Mouse (Mus musculus): ENCODE measurements around the gene Galnt17. TPM values are rescaled to one million over a fixed set of nuclear protein-coding genes. Genes with fewer than 3 reads are reported as not detected.
A peak's percentile ranks its signal among the peaks of the same experiment; 100 is the strongest.

Galnt17 gene
- polyA plus RNA-seq, 1 experiment = 0.08 TPM

DNA sequence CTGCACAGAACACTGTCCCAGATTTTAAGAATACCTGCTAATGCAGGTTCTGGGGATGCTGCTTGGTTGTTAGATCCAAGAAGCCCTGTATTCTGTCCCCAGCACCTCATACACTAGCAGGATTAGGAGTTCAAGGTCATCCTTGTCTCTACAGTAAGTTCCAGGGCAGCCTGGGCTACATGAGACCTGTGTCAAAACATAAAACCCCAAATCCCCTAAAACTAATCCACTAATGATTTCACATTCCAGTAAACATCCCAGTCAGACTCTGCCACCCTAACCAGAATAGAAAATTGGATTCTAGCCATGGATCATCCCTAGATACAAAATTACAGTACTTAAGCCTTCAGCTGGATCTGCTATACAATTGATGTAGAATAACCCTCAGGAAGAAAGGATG lies 123.7 kb downstream of the Galnt17 start:
- no peak for TF ChIP-seq TCF12 (IDR thresholded peaks at IDR 0.05; ENCODE audit: insufficient read depth, poor library complexity, severe bottlenecking)
- TF ChIP-seq USF1 (IDR thresholded peaks at IDR 0.05; ENCODE audit: low read depth) = no peak
- TF ChIP-seq SRF (IDR thresholded peaks at IDR 0.05; ENCODE audit: control insufficient read depth, insufficient read length, low read depth) = no peak
- TF ChIP-seq TCF3 (IDR thresholded peaks at IDR 0.05; ENCODE audit: insufficient read length, low read depth) = no peak
- TF ChIP-seq MYOG (IDR thresholded peaks at IDR 0.05; ENCODE audit: control insufficient read depth in 1 of 3, insufficient read depth in 1 of 3, insufficient read length in 2 of 3, low read depth in 2 of 3) = no peak
- TF ChIP-seq MYOD1 (IDR thresholded peaks at IDR 0.05; ENCODE audit: control insufficient read depth in 1 of 3, insufficient read length in 2 of 3, low read depth in 2 of 3) = no peak
- TF ChIP-seq REST (IDR thresholded peaks at IDR 0.05; ENCODE audit: insufficient read depth, insufficient read length) = no peak
- TF ChIP-seq MAX (IDR thresholded peaks at IDR 0.05; ENCODE audit: low read depth) = no peak
- no peak for TF ChIP-seq E2F4 (IDR thresholded peaks at IDR 0.05; ENCODE audit: insufficient read depth)
- TF ChIP-seq POLR2AphosphoS2 (IDR thresholded peaks at IDR 0.05; ENCODE audit: insufficient read length, low read depth) = no peak
- no peak for TF ChIP-seq POLR2A (IDR thresholded peaks at IDR 0.05; ENCODE audit: insufficient read length, low read depth)
- TF ChIP-seq CEBPB (IDR thresholded peaks at IDR 0.05; ENCODE audit: insufficient read depth, poor library complexity, severe bottlenecking) = no peak
- no peaks in the 10 kb centered on the region for H3K27me3 ChIP-seq (ENCODE audit: control insufficient read depth, insufficient read depth, insufficient read length)
- no peaks in the 10 kb centered on the region for H3K79me2 ChIP-seq (ENCODE audit: control insufficient read depth, insufficient read depth)
- H3K36me3 ChIP-seq (ENCODE audit: control insufficient read depth, insufficient read depth) = no peaks in the 10 kb centered on the region
- no peak overlapping the region for H3K4me2 ChIP-seq (ENCODE audit: low read depth)
- no peak overlapping the region for H3K4me3 ChIP-seq
- no peak overlapping the region for H3ac ChIP-seq (ENCODE audit: control insufficient read depth, insufficient read length)

DNA sequence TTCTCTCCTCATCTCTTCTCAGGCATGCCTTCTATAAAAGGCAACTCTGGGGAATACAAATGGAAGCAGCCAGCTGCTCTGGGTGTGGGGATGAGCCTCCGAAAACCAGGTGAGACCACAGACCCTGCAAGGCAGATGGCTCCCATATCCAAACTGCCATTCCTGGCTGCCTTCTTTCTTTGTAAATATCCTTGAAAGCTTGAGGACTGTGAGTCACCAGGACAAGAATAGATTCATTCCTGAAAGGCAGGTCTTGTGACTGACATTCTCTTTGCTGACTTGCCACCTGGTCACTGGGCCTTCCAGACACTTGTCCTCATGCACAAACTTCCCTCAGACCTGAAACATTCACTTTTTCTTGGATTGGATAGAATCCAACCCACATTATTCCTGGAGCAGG lies 127.1 kb downstream of the Galnt17 start:
- Histone ChIP-seq H3K36me3 (ENCODE audit: control insufficient read depth, insufficient read depth) (no peaks in the 10 kb centered on the region), H3K4me2 (ENCODE audit: low read depth) (no peak overlapping the region), H3K4me3 (no peak overlapping the region), H3K79me2 (ENCODE audit: control insufficient read depth, insufficient read depth) (no peaks in the 10 kb centered on the region), H3K27me3 (ENCODE audit: control insufficient read depth, insufficient read depth, insufficient read length) (no peaks in the 10 kb centered on the region), H3ac (ENCODE audit: control insufficient read depth, insufficient read length) (no peak overlapping the region)
- TF ChIP-seq TCF3 (IDR thresholded peaks at IDR 0.05; ENCODE audit: insufficient read length, low read depth) = no peak
- no peak for TF ChIP-seq REST (IDR thresholded peaks at IDR 0.05; ENCODE audit: insufficient read depth, insufficient read length)
- peak in 1 of 3 experiments; percentile 40 for TF ChIP-seq MYOG (IDR thresholded peaks at IDR 0.05; ENCODE audit: control insufficient read depth in 1 of 3, insufficient read depth in 1 of 3, insufficient read length in 2 of 3, low read depth in 2 of 3)
- TF ChIP-seq E2F4 (IDR thresholded peaks at IDR 0.05; ENCODE audit: insufficient read depth) = no peak

DNA sequence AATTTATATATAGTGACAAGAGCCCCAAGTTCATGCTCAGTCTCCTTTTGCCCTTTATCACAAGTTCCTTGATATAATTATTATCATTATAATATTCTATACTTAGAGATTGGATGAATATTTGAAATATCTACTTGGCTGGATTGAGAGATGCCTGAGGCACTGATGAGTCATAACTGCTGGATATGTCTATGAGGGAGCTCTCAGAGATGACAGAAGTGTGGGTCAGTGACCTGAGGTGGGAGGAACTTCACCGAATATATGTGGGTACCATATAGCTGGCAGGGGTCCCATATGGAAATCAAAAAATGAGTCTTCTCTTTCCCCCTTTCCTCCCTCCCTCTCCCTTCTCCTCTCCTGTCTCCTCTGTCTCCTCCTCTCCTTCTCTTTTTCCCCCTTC lies 127.5 kb downstream of the Galnt17 start:
- no peak for TF ChIP-seq USF1 (IDR thresholded peaks at IDR 0.05; ENCODE audit: low read depth)
- no peak for TF ChIP-seq POLR2A (IDR thresholded peaks at IDR 0.05; ENCODE audit: insufficient read length, low read depth)
- Histone ChIP-seq H3ac (ENCODE audit: control insufficient read depth, insufficient read length) (no peak overlapping the region), H3K4me3 (no peak overlapping the region), H3K36me3 (ENCODE audit: control insufficient read depth, insufficient read depth) (no peaks in the 10 kb centered on the region), H3K27me3 (ENCODE audit: control insufficient read depth, insufficient read depth, insufficient read length) (no peaks in the 10 kb centered on the region), H3K79me2 (ENCODE audit: control insufficient read depth, insufficient read depth) (no peaks in the 10 kb centered on the region), H3K4me2 (ENCODE audit: low read depth) (no peak overlapping the region)

DNA sequence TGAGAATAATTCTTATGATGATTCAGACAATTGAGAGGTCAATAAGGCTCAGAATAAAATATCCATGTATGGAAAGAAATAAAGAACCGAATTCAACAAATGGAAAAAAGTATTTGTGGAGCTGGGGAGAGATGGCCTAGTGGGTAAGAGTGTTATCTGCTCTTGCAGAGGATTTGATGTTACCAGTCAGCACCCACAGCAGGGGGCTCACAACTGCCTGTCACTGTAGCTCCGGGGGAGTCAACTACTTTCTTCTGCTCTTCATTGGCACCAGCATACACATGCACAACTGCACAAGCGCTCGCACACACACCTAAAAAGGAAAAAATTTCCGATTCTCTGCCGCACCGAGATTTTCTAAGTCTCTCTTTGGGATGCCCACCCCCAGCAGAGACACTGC lies 130.4 kb downstream of the Galnt17 start:
- Histone ChIP-seq H3ac (ENCODE audit: control insufficient read depth, insufficient read length) (no peak overlapping the region), H3K27me3 (ENCODE audit: control insufficient read depth, insufficient read depth, insufficient read length) (no peaks in the 10 kb centered on the region), H3K4me2 (ENCODE audit: low read depth) (no peak overlapping the region), H3K79me2 (ENCODE audit: control insufficient read depth, insufficient read depth) (no peaks in the 10 kb centered on the region), H3K36me3 (ENCODE audit: control insufficient read depth, insufficient read depth) (no peaks in the 10 kb centered on the region), H3K4me3 (no peak overlapping the region)
- no peak for TF ChIP-seq TCF12 (IDR thresholded peaks at IDR 0.05; ENCODE audit: insufficient read depth, poor library complexity, severe bottlenecking)
- TF ChIP-seq MAX (IDR thresholded peaks at IDR 0.05; ENCODE audit: low read depth) = no peak
- no peak for TF ChIP-seq MYOD1 (IDR thresholded peaks at IDR 0.05; ENCODE audit: control insufficient read depth in 1 of 3, insufficient read length in 2 of 3, low read depth in 2 of 3)
- no peak for TF ChIP-seq MYOG (IDR thresholded peaks at IDR 0.05; ENCODE audit: control insufficient read depth in 1 of 3, insufficient read depth in 1 of 3, insufficient read length in 2 of 3, low read depth in 2 of 3)
- TF ChIP-seq USF1 (IDR thresholded peaks at IDR 0.05; ENCODE audit: low read depth) = no peak
- no peak for TF ChIP-seq POLR2A (IDR thresholded peaks at IDR 0.05; ENCODE audit: insufficient read length, low read depth)

DNA sequence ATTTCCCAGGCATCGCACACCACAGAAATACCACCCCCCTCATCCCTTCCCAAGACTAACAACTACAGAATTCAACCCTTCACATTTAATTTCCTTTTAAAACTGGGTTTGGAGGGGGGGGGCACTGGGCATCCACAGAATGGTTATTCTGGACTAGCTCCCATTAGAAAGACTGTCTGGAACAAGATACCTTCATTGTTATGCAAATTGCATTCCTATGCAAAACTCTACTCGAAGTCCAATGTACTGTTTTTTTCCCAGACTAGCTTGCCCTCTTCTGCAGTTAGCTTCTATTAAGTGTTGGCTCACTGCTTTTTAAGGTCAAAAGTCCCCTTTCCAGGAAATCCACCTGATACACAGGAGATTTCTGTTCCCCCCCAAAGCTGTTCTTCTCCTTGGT lies 131.1 kb downstream of the Galnt17 start:
- Histone ChIP-seq H3K4me2 (ENCODE audit: low read depth) (no peak overlapping the region), H3K27me3 (ENCODE audit: control insufficient read depth, insufficient read depth, insufficient read length) (no peaks in the 10 kb centered on the region), H3ac (ENCODE audit: control insufficient read depth, insufficient read length) (no peak overlapping the region), H3K4me3 (no peak overlapping the region), H3K79me2 (ENCODE audit: control insufficient read depth, insufficient read depth) (no peaks in the 10 kb centered on the region), H3K36me3 (ENCODE audit: control insufficient read depth, insufficient read depth) (no peaks in the 10 kb centered on the region)
- TF ChIP-seq POLR2A (IDR thresholded peaks at IDR 0.05; ENCODE audit: insufficient read length, low read depth) = no peak
- TF ChIP-seq TCF3 (IDR thresholded peaks at IDR 0.05; ENCODE audit: insufficient read length, low read depth) = no peak
- no peak for TF ChIP-seq USF1 (IDR thresholded peaks at IDR 0.05; ENCODE audit: low read depth)
- no peak for TF ChIP-seq SRF (IDR thresholded peaks at IDR 0.05; ENCODE audit: control insufficient read depth, insufficient read length, low read depth)
- TF ChIP-seq TCF12 (IDR thresholded peaks at IDR 0.05; ENCODE audit: insufficient read depth, poor library complexity, severe bottlenecking) = no peak
- no peak for TF ChIP-seq REST (IDR thresholded peaks at IDR 0.05; ENCODE audit: insufficient read depth, insufficient read length)
- TF ChIP-seq MYOG (IDR thresholded peaks at IDR 0.05; ENCODE audit: control insufficient read depth in 1 of 3, insufficient read depth in 1 of 3, insufficient read length in 2 of 3, low read depth in 2 of 3) = no peak
- TF ChIP-seq POLR2AphosphoS2 (IDR thresholded peaks at IDR 0.05; ENCODE audit: insufficient read length, low read depth) = no peak
- no peak for TF ChIP-seq CEBPB (IDR thresholded peaks at IDR 0.05; ENCODE audit: insufficient read depth, poor library complexity, severe bottlenecking)
- TF ChIP-seq MAX (IDR thresholded peaks at IDR 0.05; ENCODE audit: low read depth) = no peak
- TF ChIP-seq E2F4 (IDR thresholded peaks at IDR 0.05; ENCODE audit: insufficient read depth) = no peak

All from myocyte (in vitro differentiated cells).